Mouse (Mus musculus): ENCODE data around the gene Nmrk1.
"Not testable (repeated sequence)": the region's sequence is repeated elsewhere in the genome, so short reads cannot be mapped to it uniquely, and the experiment has no call there.

Nmrk1 gene

GRCm38 (mm10) chr19:18631644-18632219 lies at the start of gene Nmrk1, which contains the start of gene Ostf1:
Gene Nmrk1 (plus strand): TSS chr19:18631950.
Gene Ostf1 (minus strand): TSS chr19:18631823.
- DNase-seq (ENCODE audit: low spot score in 2 of 2), result peak; percentile 95 to 98

GRCm38 (mm10) chr19:18582226-18582625 lies 49.5 kb upstream of the Nmrk1 start:
- DNase-seq (ENCODE audit: low spot score in 2 of 2), result peak in 1 of 2 experiments; percentile 49

- peak in 1 of 2 experiments; percentile 36 for DNase-seq (ENCODE audit: low spot score in 2 of 2)
Observed at GRCm38 (mm10) chr19:18582887-18583286, 48.9 kb upstream of the Nmrk1 start.

- no peak for DNase-seq (ENCODE audit: low spot score in 2 of 2)
Observed at GRCm38 (mm10) chr19:18583706-18584105, 48.0 kb upstream of the Nmrk1 start.

- peak in 1 of 2 experiments; percentile 48 for DNase-seq (ENCODE audit: low spot score in 2 of 2)
Observed at GRCm38 (mm10) chr19:18584621-18585020, 47.1 kb upstream of the Nmrk1 start.

- no peak for DNase-seq (ENCODE audit: low spot score in 2 of 2)
Observed at GRCm38 (mm10) chr19:18587118-18587517, 44.6 kb upstream of the Nmrk1 start.

- no peak for DNase-seq (ENCODE audit: low spot score in 2 of 2)
Observed at GRCm38 (mm10) chr19:18588243-18588642, 43.5 kb upstream of the Nmrk1 start.

GRCm38 (mm10) chr19:18588801-18589200 lies 42.9 kb upstream of the Nmrk1 start:
- not testable (repeated sequence) for DNase-seq (ENCODE audit: low spot score in 2 of 2)

- DNase-seq (ENCODE audit: low spot score in 2 of 2), result no peak
Observed at GRCm38 (mm10) chr19:18589276-18589675, 42.5 kb upstream of the Nmrk1 start.

- DNase-seq (ENCODE audit: low spot score in 2 of 2), result no peak
Observed at GRCm38 (mm10) chr19:18590234-18590633, 41.5 kb upstream of the Nmrk1 start.

- no peak for DNase-seq (ENCODE audit: low spot score in 2 of 2)
Observed at GRCm38 (mm10) chr19:18590942-18591354, 40.8 kb upstream of the Nmrk1 start.

- no peak for DNase-seq (ENCODE audit: low spot score in 2 of 2)
Observed at GRCm38 (mm10) chr19:18592919-18593318, 38.8 kb upstream of the Nmrk1 start.

GRCm38 (mm10) chr19:18593722-18594121 lies 38.0 kb upstream of the Nmrk1 start:
- DNase-seq (ENCODE audit: low spot score in 2 of 2), result no peak

- DNase-seq (ENCODE audit: low spot score in 2 of 2), result no peak
Observed at GRCm38 (mm10) chr19:18596876-18597275, 34.9 kb upstream of the Nmrk1 start.

GRCm38 (mm10) chr19:18597772-18598171 lies 34.0 kb upstream of the Nmrk1 start:
- DNase-seq (ENCODE audit: low spot score in 2 of 2), result no peak

GRCm38 (mm10) chr19:18598265-18598926 lies 33.4 kb upstream of the Nmrk1 start:
- no peak for DNase-seq (ENCODE audit: low spot score in 2 of 2)

GRCm38 (mm10) chr19:18599051-18599450 lies 32.7 kb upstream of the Nmrk1 start:
- no peak for DNase-seq (ENCODE audit: low spot score in 2 of 2)

- DNase-seq (ENCODE audit: low spot score in 2 of 2), result no peak
Observed at GRCm38 (mm10) chr19:18599650-18600049, 32.1 kb upstream of the Nmrk1 start.

GRCm38 (mm10) chr19:18600611-18601010 lies 31.1 kb upstream of the Nmrk1 start:
- no peak for DNase-seq (ENCODE audit: low spot score in 2 of 2)

GRCm38 (mm10) chr19:18603011-18603410 lies 28.7 kb upstream of the Nmrk1 start:
- DNase-seq (ENCODE audit: low spot score in 2 of 2), result no peak

GRCm38 (mm10) chr19:18607907-18608306 lies 23.8 kb upstream of the Nmrk1 start:
- no peak for DNase-seq (ENCODE audit: low spot score in 2 of 2)

- DNase-seq (ENCODE audit: low spot score in 2 of 2), result no peak
Observed at GRCm38 (mm10) chr19:18608975-18609374, 22.8 kb upstream of the Nmrk1 start.

GRCm38 (mm10) chr19:18614337-18614736 lies 17.4 kb upstream of the Nmrk1 start:
- DNase-seq (ENCODE audit: low spot score in 2 of 2), result no peak

All from urinary bladder, postnatal 4 days (tissue).